Mouse (Mus musculus): Measurements from ENCODE around the gene Prkab1. TPM values are rescaled to one million over a fixed set of nuclear protein-coding genes. Genes with fewer than 3 reads are reported as not detected.

The Prkab1 gene
- polyA plus RNA-seq, 1 experiment from 2014 or later = 77.8 TPM

DNA sequence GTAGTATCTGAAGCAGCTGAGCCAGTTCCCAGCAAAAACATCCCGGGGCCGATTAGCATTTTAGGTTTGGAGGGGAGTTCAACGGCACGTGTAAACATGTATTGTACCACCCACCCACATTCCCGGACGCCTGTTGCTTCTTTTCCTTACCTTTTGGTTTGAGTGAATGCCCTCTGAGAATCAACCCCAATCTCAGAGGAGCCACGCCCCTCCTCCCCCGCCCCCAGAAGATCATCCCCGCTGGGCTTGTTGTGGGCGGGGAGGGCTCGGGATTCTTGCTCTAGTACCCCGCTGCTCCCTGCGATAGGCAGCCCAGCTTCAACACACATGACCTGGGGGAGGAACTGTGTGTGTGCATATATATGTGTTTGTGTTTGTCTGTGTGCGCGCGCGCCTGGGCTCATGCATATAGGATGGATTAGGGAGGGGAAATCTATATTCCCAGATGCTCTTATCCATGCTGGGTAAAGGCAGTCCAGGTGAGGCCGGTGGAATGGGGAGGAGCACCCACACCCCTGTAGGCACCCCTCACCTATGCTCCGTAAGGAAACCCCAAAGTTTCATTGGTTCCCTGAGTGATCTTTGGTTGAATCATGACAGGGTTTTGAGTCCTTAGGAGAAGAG, 6.4 kb upstream of the Prkab1 start:
- no peaks in the 10 kb centered on the region for H3K4me1 ChIP-seq (replicated peaks; ENCODE audit: control insufficient read depth, insufficient read depth, low read length)
- no peaks in the 10 kb centered on the region for H3K27me3 ChIP-seq (replicated peaks; ENCODE audit: control insufficient read depth, insufficient read depth, low read length)

DNA sequence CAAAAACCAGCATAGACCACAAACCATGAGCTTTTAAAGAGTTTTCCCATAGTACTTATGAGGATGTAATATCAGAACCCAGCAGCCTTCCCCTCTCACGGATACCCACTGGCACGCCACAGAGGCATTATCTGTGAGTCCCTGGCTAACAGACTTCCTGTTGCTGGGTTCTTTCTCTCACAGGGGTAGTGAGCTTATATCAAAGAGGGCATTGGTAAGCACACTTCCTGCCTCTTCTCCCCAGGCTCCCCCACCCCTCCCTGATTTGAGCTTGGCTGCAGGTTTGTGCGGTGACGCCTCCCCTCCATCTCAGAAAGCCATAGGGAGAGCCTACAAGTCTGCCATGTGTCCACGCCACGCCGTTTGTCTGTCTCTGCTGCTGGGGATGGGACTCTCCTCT, 4.8 kb upstream of the Prkab1 start:
- WGBS = 54% methylated on average over 7 of the region's 7 CpGs
- Histone ChIP-seq H3K36me3 (ENCODE audit: control insufficient read depth, insufficient read depth) (no peaks in the 10 kb centered on the region), H3K4me3 (ENCODE audit: low read depth, low read length) (no peak overlapping the region), H3K4me1 (replicated peaks; ENCODE audit: control insufficient read depth, insufficient read depth, low read length) (no peaks in the 10 kb centered on the region), H3K27ac (ENCODE audit: low read depth, low read length) (no peak overlapping the region), H3K27me3 (replicated peaks; ENCODE audit: control insufficient read depth, insufficient read depth, low read length) (no peaks in the 10 kb centered on the region), H3K9me3 (ENCODE audit: control insufficient read depth) (no peaks in the 10 kb centered on the region), H3K4me2 (replicated peaks; ENCODE audit: low read depth) (no peak overlapping the region), H3K9ac (ENCODE audit: low read depth, low read length) (no peak overlapping the region)
- TF ChIP-seq CTCF (IDR thresholded peaks at IDR 0.05; ENCODE audit: low read depth) = no peak
- no peak for ATAC-seq

More for the DNA sequence above, 6.4 kb upstream of the Prkab1 start:
- Histone ChIP-seq H3K36me3 (ENCODE audit: control insufficient read depth, insufficient read depth) (no peaks in the 10 kb centered on the region), H3K4me3 (ENCODE audit: low read depth, low read length) (no peak overlapping the region), H3K4me2 (replicated peaks; ENCODE audit: low read depth) (0 out of 2 replicates have a peak overlapping the region, but pooled peaks have one; percentile 17), H3K27ac (ENCODE audit: low read depth, low read length) (no peak overlapping the region), H3K9me3 (ENCODE audit: control insufficient read depth) (no peaks in the 10 kb centered on the region), H3K9ac (ENCODE audit: low read depth, low read length) (no peak overlapping the region)
- WGBS = 9% methylated on average over 19 of the region's 19 CpGs
- no peak for TF ChIP-seq CTCF (IDR thresholded peaks at IDR 0.05; ENCODE audit: low read depth)
- no peak; the same call in 1 of the 2 replicates for ATAC-seq

DNA sequence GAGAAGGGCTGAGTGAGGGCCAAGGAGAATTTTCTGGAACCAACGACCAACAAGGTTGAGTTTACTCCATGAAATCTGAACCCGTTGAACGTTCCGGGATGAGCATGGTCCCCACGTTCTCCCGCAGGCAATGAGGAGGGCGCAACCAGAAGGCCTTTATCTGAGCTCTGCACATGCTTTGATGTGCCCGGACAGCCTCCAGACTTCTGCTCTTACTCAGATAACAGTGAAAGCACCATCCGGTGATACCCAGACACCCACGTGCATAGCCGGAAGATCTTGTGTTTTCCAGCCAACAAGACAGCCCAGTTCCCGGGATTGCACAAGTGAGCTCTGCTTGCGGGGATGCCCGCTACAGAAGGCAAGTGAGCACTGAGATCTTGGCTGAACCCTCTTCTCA, 2.3 kb upstream of the Prkab1 start:
- Histone ChIP-seq H3K36me3 (ENCODE audit: control insufficient read depth, insufficient read depth) (0 out of 2 replicates have a peak, but pooled peaks cover under 1% of the 10 kb centered on the region), H3K9ac (ENCODE audit: low read depth, low read length) (no peak overlapping the region), H3K4me2 (replicated peaks; ENCODE audit: low read depth) (no peak overlapping the region), H3K27me3 (replicated peaks; ENCODE audit: control insufficient read depth, insufficient read depth, low read length) (no peaks in the 10 kb centered on the region), H3K9me3 (ENCODE audit: control insufficient read depth) (no peaks in the 10 kb centered on the region), H3K4me3 (ENCODE audit: low read depth, low read length) (no peak overlapping the region), H3K4me1 (replicated peaks; ENCODE audit: control insufficient read depth, insufficient read depth, low read length) (no peaks in the 10 kb centered on the region; the same call in 1 of the 2 replicates), H3K27ac (ENCODE audit: low read depth, low read length) (no peak overlapping the region)
- ATAC-seq = no peak
- 92% methylated on average over 14 of the region's 14 CpGs for WGBS
- TF ChIP-seq CTCF (IDR thresholded peaks at IDR 0.05; ENCODE audit: low read depth) = no peak

DNA sequence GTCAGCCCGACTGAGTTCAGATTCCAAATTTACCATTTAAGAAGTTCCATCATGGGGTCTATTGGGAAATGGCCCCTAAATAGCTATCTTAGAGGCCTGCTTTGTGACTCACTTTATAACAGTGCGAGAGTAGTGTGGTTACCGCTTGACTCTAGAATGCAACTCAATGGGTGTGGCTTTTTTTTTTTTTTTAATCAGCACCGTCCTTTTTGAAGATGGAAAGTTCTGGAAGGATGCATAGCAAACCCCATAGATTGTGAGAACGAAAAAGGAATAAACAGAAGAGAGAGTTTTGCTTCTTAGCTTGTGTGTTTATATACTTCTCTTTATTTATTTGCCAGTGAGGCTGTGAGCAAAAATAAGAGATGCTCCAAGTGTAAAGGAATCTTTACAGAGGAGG, 1.8 kb upstream of the Prkab1 start:
- Histone ChIP-seq H3K27me3 (replicated peaks; ENCODE audit: control insufficient read depth, insufficient read depth, low read length) (no peaks in the 10 kb centered on the region), H3K9me3 (ENCODE audit: control insufficient read depth) (no peaks in the 10 kb centered on the region), H3K4me1 (replicated peaks; ENCODE audit: control insufficient read depth, insufficient read depth, low read length) (no peaks in the 10 kb centered on the region; the same call in 1 of the 2 replicates), H3K27ac (ENCODE audit: low read depth, low read length) (no peak overlapping the region), H3K4me3 (ENCODE audit: low read depth, low read length) (no peak overlapping the region), H3K9ac (ENCODE audit: low read depth, low read length) (no peak overlapping the region), H3K36me3 (ENCODE audit: control insufficient read depth, insufficient read depth) (peaks cover 5% of the 10 kb centered on the region; the same call in 1 of the 2 replicates), H3K4me2 (replicated peaks; ENCODE audit: low read depth) (no peak overlapping the region)
- TF ChIP-seq CTCF (IDR thresholded peaks at IDR 0.05; ENCODE audit: low read depth) = no peak
- no peak for ATAC-seq
- 79% methylated on average over 5 of the region's 5 CpGs for WGBS

DNA sequence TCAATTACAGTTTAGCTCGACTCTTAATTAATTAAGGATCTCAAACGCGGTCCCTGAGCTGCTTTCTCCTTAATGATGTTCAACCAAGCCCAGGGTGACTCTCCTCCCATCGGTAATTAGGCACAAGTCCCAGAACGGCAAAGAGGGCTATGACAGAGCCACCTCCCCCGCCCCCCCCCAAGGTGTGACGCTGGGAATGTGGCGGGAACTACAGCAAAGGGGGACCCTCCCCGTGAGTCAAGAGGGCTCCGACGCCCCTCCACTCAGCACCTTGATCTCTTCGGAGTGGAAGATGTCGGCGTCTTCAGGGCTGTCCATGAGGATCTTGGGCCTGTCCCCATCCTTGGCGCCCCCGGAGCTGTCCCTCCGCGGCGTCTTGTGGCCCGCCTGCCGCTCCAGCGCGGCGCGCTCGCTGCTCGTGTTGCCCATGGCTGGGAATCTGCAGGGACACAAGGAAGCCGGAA, 455 bp downstream of the Prkab1 start:
- H3K9me3 ChIP-seq (ENCODE audit: control insufficient read depth) = no peaks in the 10 kb centered on the region
- TF ChIP-seq CTCF (IDR thresholded peaks at IDR 0.05; ENCODE audit: low read depth) = no peak
- peaks cover 23% of the 10 kb centered on the region for H3K36me3 ChIP-seq (ENCODE audit: control insufficient read depth, insufficient read depth)
- WGBS = under 1% methylated on average over 28 of the region's 28 CpGs
- peaks cover 4% of the 10 kb centered on the region for H3K4me1 ChIP-seq (replicated peaks; ENCODE audit: control insufficient read depth, insufficient read depth, low read length)
- H3K4me3 ChIP-seq (ENCODE audit: low read depth, low read length) = peak overlapping the region; percentile 69
- peak overlapping the region; percentile 67 for H3K4me2 ChIP-seq (replicated peaks; ENCODE audit: low read depth)
- peak overlapping the region; percentile 56 for H3K9ac ChIP-seq (ENCODE audit: low read depth, low read length)
- ATAC-seq = peak; percentile 33
- H3K27me3 ChIP-seq (replicated peaks; ENCODE audit: control insufficient read depth, insufficient read depth, low read length) = no peaks in the 10 kb centered on the region
- H3K27ac ChIP-seq (ENCODE audit: low read depth, low read length) = peak overlapping the region; percentile 84

DNA sequence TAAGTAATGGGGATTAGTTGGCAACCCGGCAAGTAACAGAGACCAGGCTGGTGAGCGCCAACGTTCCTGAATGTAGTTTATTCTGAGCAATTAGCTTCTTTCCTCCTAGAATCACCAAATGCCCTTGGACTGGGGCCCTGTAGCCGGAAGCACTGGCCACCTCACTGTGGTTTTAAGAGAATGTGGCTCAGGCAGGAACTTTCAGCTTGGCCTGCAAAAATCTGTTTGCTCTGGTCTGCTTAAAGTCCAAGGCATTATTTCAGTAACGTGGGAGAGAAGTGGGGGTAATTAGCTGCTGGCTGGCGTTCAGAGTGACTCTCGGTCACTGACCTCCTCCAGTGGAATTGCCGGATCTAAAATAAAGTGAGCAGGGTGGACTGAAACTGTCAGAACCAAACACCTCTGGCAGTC, 1.1 kb downstream of the Prkab1 start:
- Histone ChIP-seq H3K4me1 (replicated peaks; ENCODE audit: control insufficient read depth, insufficient read depth, low read length) (peaks cover 4% of the 10 kb centered on the region), H3K9ac (ENCODE audit: low read depth, low read length) (peak overlapping the region; percentile 56), H3K36me3 (ENCODE audit: control insufficient read depth, insufficient read depth) (peaks cover 28% of the 10 kb centered on the region), H3K27ac (ENCODE audit: low read depth, low read length) (peak overlapping the region; percentile 84), H3K27me3 (replicated peaks; ENCODE audit: control insufficient read depth, insufficient read depth, low read length) (no peaks in the 10 kb centered on the region), H3K4me2 (replicated peaks; ENCODE audit: low read depth) (peak overlapping the region; percentile 67), H3K4me3 (ENCODE audit: low read depth, low read length) (peak overlapping the region; percentile 69), H3K9me3 (ENCODE audit: control insufficient read depth) (no peaks in the 10 kb centered on the region)
- whole genome bisulfite sequencing = 7% methylated on average over 8 of the region's 8 CpGs
- peak; percentile 52 for ATAC-seq
- no peak for TF ChIP-seq CTCF (IDR thresholded peaks at IDR 0.05; ENCODE audit: low read depth)
